Mouse (Mus musculus) lung, adult 2 months (tissue): ENCODE measurements at regions not wholly inside any gene's neighbourhood (a gene's known extent, or its start where the extent isn't known, plus 50 kb on each side); places are given as distances from the start of the nearest gene placed in this dataset.

Experiments
- CTCF ChIP-seq: fragments of 200-500 bp; IDR thresholded peaks from 2 replicates; pipeline ENCODE4 v1.5.1; 2011; ENCODE audit warnings: mild to moderate bottlenecking, low read length, control low read depth; ENCODE audit not compliant: insufficient read depth
- POLR2A ChIP-seq: fragments of 200-500 bp; IDR thresholded peaks from 2 replicates; pipeline ENCODE4 v1.6.1; 2011; ENCODE audit warnings: low read depth, mild to moderate bottlenecking, control low read depth, low read length, borderline replicate concordance; ENCODE audit errors: extremely low read depth

DNA sequence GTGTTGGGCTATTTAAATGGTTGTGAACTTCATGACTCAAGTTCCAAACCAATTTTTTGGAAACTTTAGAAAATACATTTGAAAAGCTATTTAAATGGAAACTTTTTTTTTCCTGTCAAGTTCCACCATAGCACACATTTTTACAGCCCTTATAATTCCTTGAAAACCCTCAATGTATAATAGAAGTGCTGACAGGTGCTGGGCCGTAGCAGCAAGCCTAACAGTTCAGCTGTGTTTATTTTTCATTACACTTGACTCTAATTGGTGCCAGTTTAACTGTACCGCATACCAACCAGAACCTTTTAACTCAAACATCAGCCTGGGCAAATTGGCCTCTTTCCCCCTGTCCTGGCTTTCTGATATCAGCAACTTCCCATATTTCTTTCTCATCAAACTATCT lies 286.7 kb downstream of the Fam49a start:
- no peak for TF ChIP-seq POLR2A
- TF ChIP-seq CTCF, result no peak
